Mouse (Mus musculus) hindbrain, embryonic 11.5 days (tissue): ENCODE results near the gene Scmh1. TPM values are rescaled to one million over a fixed set of nuclear protein-coding genes. Genes with fewer than 3 reads are reported as not detected.

Source experiments
- ATAC-seq: fragments of 200-750 bp; cut with Nextera tagmentation; 2 replicates; pipeline ENCODE4 v1.8.0; 2017; ENCODE audit warnings: mild to moderate bottlenecking, moderate TSS enrichment, moderate library complexity; ENCODE audit not compliant: low FRiP score
- DNase-seq: peaks from one replicate; pipeline ENCODE4 v3.0.0-alpha.2; 2015; ENCODE audit warnings: low spot score
- H3K27ac ChIP-seq: fragments of 300-500 bp; sonication (generic); 2 replicates; pipeline ENCODE4 v1.5.1; 2014; ENCODE audit warnings: mild to moderate bottlenecking, low read depth, low read length
- H3K27me3 ChIP-seq: fragments of 300-500 bp; sonication (generic); 2 replicates; pipeline ENCODE4 v1.6.1; 2014; ENCODE audit warnings: mild to moderate bottlenecking, low read length, moderate library complexity, mixed read lengths; ENCODE audit not compliant: control insufficient read depth, insufficient read depth
- H3K36me3 ChIP-seq: fragments of 300-500 bp; sonication (generic); 2 replicates; pipeline ENCODE4 v1.6.1; 2014; ENCODE audit warnings: mild to moderate bottlenecking, low read length, moderate library complexity, mixed read lengths; ENCODE audit not compliant: control insufficient read depth, insufficient read depth
- H3K4me1 ChIP-seq: fragments of 300-500 bp; sonication (generic); replicated peaks from 2 replicates; pipeline ENCODE4 v1.6.1; 2014; ENCODE audit warnings: low read length, mixed read lengths; ENCODE audit not compliant: control insufficient read depth, insufficient read depth
- H3K4me2 ChIP-seq: fragments of 300-500 bp; sonication (generic); replicated peaks from 2 replicates; pipeline ENCODE4 v1.6.1; 2014; ENCODE audit warnings: mild to moderate bottlenecking, low read depth, low read length
- H3K4me3 ChIP-seq: fragments of 300-500 bp; sonication (generic); 2 replicates; pipeline ENCODE4 v1.5.1; 2014; ENCODE audit warnings: low read depth, low read length
- H3K9ac ChIP-seq: fragments of 300-500 bp; sonication (generic); 2 replicates; pipeline ENCODE4 v1.6.1; 2014; ENCODE audit warnings: low read depth, low read length
- H3K9me3 ChIP-seq: fragments of 300-500 bp; sonication (generic); 2 replicates; pipeline ENCODE4 v1.6.1; 2016; ENCODE audit warnings: low read length; ENCODE audit not compliant: control insufficient read depth
- WGBS: fragments of 180-500 bp; shearing (Covaris S2); extraction: QIAGEN DNeasy Blood & Tissue Kit; methylation state at CpG from one replicate; pipeline ENCODE4 v1.1.7; 2014; 5-methylcytosine and 5-hydroxymethylcytosine counted together
- polyA plus RNA-seq: library from polyadenylated mRNA; unstranded; fragments of >200 nt; fragmentation: Nextera tagmentation; extraction: Ambion mirVana; gene quantifications from 2 replicates; pipeline ENCODE4 v1.2.1, GENCODE M21; 2014

Scmh1 gene
- polyA plus RNA-seq, 1 experiment from 2014 or later, result 53.5 TPM

DNA sequence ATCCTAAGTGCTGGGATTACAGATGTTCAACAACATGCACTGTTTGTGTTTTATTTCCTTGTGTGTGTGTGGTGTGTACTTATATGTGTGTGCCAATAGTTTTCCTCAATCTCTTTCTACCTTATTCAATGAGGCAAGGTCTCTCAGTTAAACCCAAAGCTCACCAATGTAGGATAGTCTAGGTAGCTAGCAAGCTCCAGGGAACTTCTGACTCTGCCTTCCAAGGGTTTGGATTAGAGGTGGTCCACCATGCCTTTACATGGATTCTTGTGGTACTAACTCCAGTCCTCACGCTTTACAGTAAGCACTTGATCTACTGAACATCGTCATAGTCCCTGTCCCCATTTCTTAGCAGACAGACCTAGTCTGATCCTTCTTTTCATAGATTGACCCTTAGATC lies 109.3 kb downstream of the Scmh1 start:
- H3K36me3 ChIP-seq, result peaks cover 8% of the 10 kb centered on the region; the same call in 1 of the 2 replicates
- WGBS, result 93% methylated on average over 2 of the region's 2 CpGs
- no peak for ATAC-seq

DNA sequence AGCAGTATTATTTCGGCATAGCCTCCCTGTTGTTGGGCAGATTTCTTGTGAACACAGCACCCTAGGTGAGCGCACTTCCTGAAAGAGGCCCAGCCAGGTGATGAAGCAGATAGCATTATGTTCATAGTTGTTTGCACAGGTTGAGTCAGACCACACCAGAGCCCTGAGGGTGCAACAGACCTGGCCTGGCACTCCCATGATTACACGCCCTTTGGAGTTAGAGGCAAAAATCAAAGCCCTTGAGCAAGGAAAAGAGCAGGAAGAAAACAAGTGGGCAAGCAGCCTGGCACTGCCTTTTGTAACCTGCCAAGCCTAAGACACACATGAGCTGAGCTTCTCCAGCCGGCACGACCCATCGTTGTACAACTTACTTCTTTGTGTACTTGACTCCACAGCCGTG lies 111.4 kb downstream of the Scmh1 start:
- ATAC-seq, result no peak

More for the DNA sequence above, 109.3 kb downstream of the Scmh1 start:
- H3K4me3 ChIP-seq, result no peak overlapping the region
- H3K27me3 ChIP-seq, result no peaks in the 10 kb centered on the region
- H3K4me1 ChIP-seq, result no peaks in the 10 kb centered on the region
- DNase-seq, result no peak
- no peak overlapping the region for H3K9ac ChIP-seq
- H3K4me2 ChIP-seq, result no peak overlapping the region
- H3K9me3 ChIP-seq, result no peaks in the 10 kb centered on the region
- no peak overlapping the region for H3K27ac ChIP-seq

DNA sequence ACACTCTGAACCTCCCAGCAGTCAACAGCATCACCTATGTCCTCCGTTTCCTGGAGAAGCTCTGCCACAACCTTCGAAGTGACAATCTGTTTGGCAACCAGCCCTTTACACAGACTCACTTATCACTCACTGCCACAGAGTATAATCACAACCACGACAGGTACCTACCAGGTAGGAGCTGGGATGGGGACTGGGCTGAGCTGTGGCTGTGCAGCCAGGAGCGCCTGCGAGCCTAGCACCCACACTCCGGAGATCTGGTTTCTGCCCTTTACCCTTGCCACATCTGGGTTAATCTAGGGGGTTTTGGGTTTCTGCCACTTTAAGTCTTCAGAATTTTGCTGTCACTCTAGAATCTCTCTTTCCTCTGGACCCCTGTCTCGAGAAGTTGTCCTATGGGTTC lies 111.8 kb downstream of the Scmh1 start:
- Histone ChIP-seq H3K27ac (no peak overlapping the region), H3K4me3 (no peak overlapping the region), H3K4me1 (no peaks in the 10 kb centered on the region), H3K9me3 (no peaks in the 10 kb centered on the region), H3K27me3 (no peaks in the 10 kb centered on the region), H3K9ac (no peak overlapping the region), H3K36me3 (peaks cover 7% of the 10 kb centered on the region; the same call in 1 of the 2 replicates), H3K4me2 (no peak overlapping the region)
- DNase-seq (no peak), ATAC-seq (no peak)
- 91% methylated on average over 7 of the region's 7 CpGs for WGBS

More for the DNA sequence above, 111.4 kb downstream of the Scmh1 start:
- DNase-seq, result no peak
- WGBS, result 93% methylated on average over 7 of the region's 7 CpGs
- no peaks in the 10 kb centered on the region for H3K4me1 ChIP-seq
- H3K4me2 ChIP-seq, result no peak overlapping the region
- no peak overlapping the region for H3K9ac ChIP-seq
- no peak overlapping the region for H3K4me3 ChIP-seq
- H3K36me3 ChIP-seq, result peaks cover 7% of the 10 kb centered on the region; the same call in 1 of the 2 replicates
- no peaks in the 10 kb centered on the region for H3K9me3 ChIP-seq
- H3K27ac ChIP-seq, result no peak overlapping the region
- H3K27me3 ChIP-seq, result no peaks in the 10 kb centered on the region

DNA sequence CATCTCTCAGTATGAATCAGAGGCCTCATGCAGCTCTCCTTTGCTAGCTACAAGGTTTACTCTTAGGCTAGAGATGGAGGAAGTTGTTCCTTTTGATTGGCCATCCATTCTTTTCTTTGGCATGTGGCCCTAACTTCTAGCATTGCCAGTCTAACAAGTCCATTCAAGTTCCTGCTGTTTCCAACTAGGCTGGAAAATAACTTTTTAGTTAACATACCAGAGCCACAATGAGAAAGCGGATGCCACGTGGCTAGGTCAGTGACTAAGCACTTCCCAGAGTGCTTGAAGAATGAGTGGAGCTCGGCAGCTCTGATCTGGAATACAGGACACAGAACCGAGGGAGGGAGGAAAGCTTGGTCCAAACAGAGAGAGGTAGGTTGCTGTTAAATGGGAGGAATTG lies 112.3 kb downstream of the Scmh1 start:
- H3K36me3 ChIP-seq, result peaks cover 7% of the 10 kb centered on the region; the same call in 1 of the 2 replicates
- no peaks in the 10 kb centered on the region for H3K9me3 ChIP-seq
- H3K9ac ChIP-seq, result no peak overlapping the region
- no peak overlapping the region for H3K4me3 ChIP-seq
- H3K4me2 ChIP-seq, result no peak overlapping the region
- H3K27me3 ChIP-seq, result no peaks in the 10 kb centered on the region
- ATAC-seq, result no peak
- no peaks in the 10 kb centered on the region for H3K4me1 ChIP-seq
- 87% methylated on average over 4 of the region's 4 CpGs for WGBS
- DNase-seq, result no peak
- H3K27ac ChIP-seq, result no peak overlapping the region

DNA sequence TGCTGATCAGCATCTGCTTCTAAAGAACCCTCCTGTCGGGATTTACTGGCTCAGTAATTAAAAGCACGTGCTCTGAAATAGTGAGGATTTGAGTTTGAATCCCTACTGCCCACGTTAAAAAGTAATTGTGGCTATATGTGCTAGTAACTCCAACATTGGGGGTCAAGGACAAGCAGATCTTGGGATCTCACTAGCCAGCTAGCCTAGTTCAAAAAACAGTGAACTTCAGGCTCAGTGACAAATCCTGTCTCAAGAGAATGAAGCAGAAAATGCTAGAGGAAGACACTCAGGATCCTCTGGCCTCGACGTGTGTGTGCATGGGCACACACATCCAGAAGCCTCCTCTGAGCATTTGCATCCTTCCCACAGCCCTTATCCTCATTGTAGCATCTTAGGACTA lies 116.7 kb downstream of the Scmh1 start:
- H3K27ac ChIP-seq, result no peak overlapping the region
- H3K9me3 ChIP-seq, result no peaks in the 10 kb centered on the region
- no peaks in the 10 kb centered on the region for H3K27me3 ChIP-seq
- WGBS, result 83% methylated on average over 5 of the region's 5 CpGs
- no peak overlapping the region for H3K4me2 ChIP-seq
- H3K36me3 ChIP-seq, result peaks cover 7% of the 10 kb centered on the region; the same call in 1 of the 2 replicates
- H3K9ac ChIP-seq, result no peak overlapping the region
- H3K4me1 ChIP-seq, result no peaks in the 10 kb centered on the region
- no peak overlapping the region for H3K4me3 ChIP-seq
- no peak for ATAC-seq
- DNase-seq, result no peak

DNA sequence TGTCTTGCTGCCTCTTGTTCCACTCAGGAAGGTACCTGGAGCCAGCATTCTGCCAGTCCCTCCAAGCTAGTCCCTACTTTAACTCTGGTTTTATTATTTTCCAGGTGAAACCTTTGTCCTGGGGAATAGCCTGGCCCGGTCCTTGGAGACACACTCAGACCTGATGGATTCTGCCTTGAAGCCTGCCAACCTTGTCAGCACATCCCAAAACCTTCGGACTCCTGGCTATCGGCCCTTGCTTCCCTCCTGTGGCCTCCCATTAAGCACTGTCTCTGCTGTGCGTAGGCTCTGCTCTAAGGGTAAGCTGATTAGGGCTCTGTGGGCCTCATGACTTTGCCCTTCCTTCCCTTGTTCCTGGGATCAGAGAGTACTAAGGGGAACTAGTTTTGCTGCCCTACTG lies 117.3 kb downstream of the Scmh1 start:
- H3K4me3 ChIP-seq, result no peak overlapping the region
- peaks cover 7% of the 10 kb centered on the region; the same call in 1 of the 2 replicates for H3K36me3 ChIP-seq
- no peaks in the 10 kb centered on the region for H3K27me3 ChIP-seq
- H3K9me3 ChIP-seq, result no peaks in the 10 kb centered on the region
- no peak for ATAC-seq
- 90% methylated on average over 4 of the region's 4 CpGs for WGBS
- H3K4me1 ChIP-seq, result no peaks in the 10 kb centered on the region
- no peak for DNase-seq
- H3K27ac ChIP-seq, result no peak overlapping the region
- H3K4me2 ChIP-seq, result no peak overlapping the region
- no peak overlapping the region for H3K9ac ChIP-seq

DNA sequence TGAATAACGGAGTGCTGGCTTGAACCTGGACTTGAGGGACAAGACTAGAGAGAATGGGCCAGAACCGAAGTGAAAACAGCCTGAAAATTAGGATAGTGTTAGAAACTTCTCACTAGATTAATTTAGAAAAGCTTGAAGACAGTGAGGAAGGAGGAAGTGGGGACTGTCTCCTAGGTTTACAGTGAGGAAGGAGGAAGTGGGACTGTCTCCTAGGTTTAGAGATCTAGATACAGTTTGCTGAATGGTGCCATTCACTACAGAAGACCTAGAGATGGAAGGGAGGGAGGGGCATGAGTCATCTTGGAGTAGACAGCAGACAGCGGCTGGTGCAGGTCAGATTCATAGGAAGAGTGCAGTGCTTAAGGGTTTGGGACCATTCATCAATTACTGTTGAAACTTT lies 118.0 kb downstream of the Scmh1 start:
- Histone ChIP-seq H3K4me2 (no peak overlapping the region), H3K4me3 (no peak overlapping the region), H3K4me1 (no peaks in the 10 kb centered on the region), H3K27me3 (no peaks in the 10 kb centered on the region), H3K36me3 (peaks cover 6% of the 10 kb centered on the region; the same call in 1 of the 2 replicates), H3K9ac (no peak overlapping the region), H3K27ac (no peak overlapping the region), H3K9me3 (no peaks in the 10 kb centered on the region)
- DNase-seq (no peak), ATAC-seq (no peak)
- WGBS, result 97% methylated on average over 3 of the region's 3 CpGs

DNA sequence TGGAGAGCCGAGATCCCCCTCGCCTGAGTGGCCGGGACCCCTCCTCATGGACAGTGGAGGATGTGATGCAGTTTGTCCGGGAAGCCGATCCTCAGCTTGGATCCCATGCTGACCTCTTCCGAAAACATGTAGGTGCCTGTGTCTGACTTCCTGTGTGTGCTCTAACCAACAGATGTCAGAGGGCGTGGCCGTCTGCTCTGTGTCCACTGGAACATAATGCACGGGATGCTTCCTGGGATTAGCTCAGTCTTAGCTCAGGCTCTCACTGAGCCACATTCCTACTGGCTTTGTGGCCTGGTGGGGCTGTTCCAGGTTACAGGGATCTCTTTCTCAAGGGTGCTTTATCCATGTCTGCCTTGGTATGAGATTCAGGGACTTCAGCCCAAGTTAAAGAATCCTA lies 123.1 kb downstream of the Scmh1 start:
- ATAC-seq (no peak), DNase-seq (no peak)
- H3K27ac ChIP-seq, result no peak overlapping the region
- no peaks in the 10 kb centered on the region for H3K9me3 ChIP-seq
- WGBS, result 86% methylated on average over 9 of the region's 9 CpGs
- H3K27me3 ChIP-seq, result no peaks in the 10 kb centered on the region
- H3K36me3 ChIP-seq, result 0 out of 2 replicates have a peak, but pooled peaks cover 6% of the 10 kb centered on the region
- no peak overlapping the region for H3K4me3 ChIP-seq
- no peaks in the 10 kb centered on the region for H3K4me1 ChIP-seq
- H3K9ac ChIP-seq, result no peak overlapping the region
- H3K4me2 ChIP-seq, result no peak overlapping the region

DNA sequence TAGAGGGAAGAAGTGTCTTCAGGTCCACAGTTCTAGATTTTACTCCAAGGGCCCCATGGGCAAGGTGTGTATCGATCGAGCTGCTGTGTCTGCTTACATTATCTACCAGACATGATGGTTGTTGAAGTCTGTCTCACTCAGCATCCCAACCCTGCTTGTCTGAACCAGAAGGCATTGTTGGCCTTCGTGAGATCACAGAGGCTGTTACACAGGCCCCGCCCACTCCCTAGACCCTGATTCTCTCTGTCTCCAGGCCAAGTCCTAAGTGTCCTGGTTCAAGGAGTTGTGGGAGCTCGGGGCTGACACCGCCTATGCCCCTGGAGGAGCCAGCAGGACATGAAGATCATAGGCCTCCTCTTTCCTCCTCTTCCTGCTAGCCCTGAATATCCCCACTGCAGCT lies 126.9 kb downstream of the Scmh1 start, which contains the start of gene Slfnl1:
TSS of gene Slfnl1 (plus strand) at position 246 of the 400 bp plus-strand sequence.
- DNase-seq (no peak), ATAC-seq (no peak)
- H3K27ac ChIP-seq, result no peak within 1 kb of the TSS
- H3K27me3 ChIP-seq, result no peaks in the 10 kb centered on the region
- 0 out of 2 replicates have a peak, but pooled peaks cover 7% of the 10 kb centered on the region for H3K36me3 ChIP-seq
- H3K9me3 ChIP-seq, result no peaks in the 10 kb centered on the region
- H3K9ac ChIP-seq, result no peak within 1 kb of the TSS
- 88% methylated on average over 6 of the region's 6 CpGs for WGBS
- H3K4me1 ChIP-seq, result no peaks in the 10 kb centered on the region
- H3K4me3 ChIP-seq, result no peak within 1 kb of the TSS
- H3K4me2 ChIP-seq, result no peak within 1 kb of the TSS
